Mouse (Mus musculus) forebrain, postnatal 0 days (tissue): Measurements from ENCODE around the gene Olfr101. TPM values are rescaled to one million over a fixed set of nuclear protein-coding genes. Genes with fewer than 3 reads are reported as not detected.

Experiments
- ATAC-seq: fragments of 200-750 bp; cut with Nextera tagmentation; 2 replicates; pipeline ENCODE4 v1.8.0; 2017; ENCODE audit warnings: mild to moderate bottlenecking, moderate library complexity
- DNase-seq: peaks from one replicate; pipeline ENCODE4 v3.0.0-alpha.2; 2015
- H3K27ac ChIP-seq: fragments of 300-500 bp; sonication (generic); 2 replicates; pipeline ENCODE4 v1.5.1; 2014; ENCODE audit warnings: low read depth, mild to moderate bottlenecking, antibody characterized with exemption, low read length, moderate library complexity, mixed read lengths
- H3K27me3 ChIP-seq: fragments of 300-500 bp; sonication (generic); 2 replicates; pipeline ENCODE4 v1.6.1; 2014; ENCODE audit warnings: mild to moderate bottlenecking, low read length, mixed read lengths; ENCODE audit not compliant: insufficient read depth
- H3K36me3 ChIP-seq: fragments of 300-500 bp; sonication (generic); 2 replicates; pipeline ENCODE4 v1.6.1; 2014; ENCODE audit warnings: mild to moderate bottlenecking, moderate library complexity; ENCODE audit not compliant: insufficient read depth
- H3K4me1 ChIP-seq: fragments of 300-500 bp; sonication (generic); 2 replicates; pipeline ENCODE4 v1.6.1; 2014; ENCODE audit warnings: antibody characterized with exemption; ENCODE audit not compliant: insufficient read depth
- H3K4me2 ChIP-seq: fragments of 300-500 bp; sonication (generic); 2 replicates; pipeline ENCODE4 v1.6.1; 2014; ENCODE audit warnings: low read depth, mild to moderate bottlenecking, moderate library complexity
- H3K4me3 ChIP-seq: fragments of 300-500 bp; sonication (generic); 2 replicates; pipeline ENCODE4 v1.5.1; 2014; ENCODE audit warnings: low read depth, low read length, mixed read lengths
- H3K9ac ChIP-seq: fragments of 300-500 bp; sonication (generic); 2 replicates; pipeline ENCODE4 v1.6.1; 2014; ENCODE audit warnings: mild to moderate bottlenecking
- H3K9me3 ChIP-seq: fragments of 300-500 bp; sonication (generic); 2 replicates; pipeline ENCODE4 v1.6.1; 2016; ENCODE audit warnings: low read length
- CTCF ChIP-seq: sonication (generic); IDR thresholded peaks from 2 replicates; pipeline ENCODE4 v1.5.1; 2016; ENCODE audit warnings: antibody characterized with exemption, control low read depth, low read depth
- WGBS: fragments of 180-500 bp; shearing (Covaris S2); extraction: QIAGEN DNeasy Blood & Tissue Kit; methylation state at CpG from one replicate; pipeline ENCODE4 v1.1.7; 2014; 5-methylcytosine and 5-hydroxymethylcytosine counted together
- polyA plus RNA-seq: library from polyadenylated mRNA; unstranded; fragments of >200 nt; fragmentation: Nextera tagmentation; extraction: Ambion mirVana; gene quantifications from 2 replicates; pipeline ENCODE4 v1.2.1, GENCODE M21; 2015
- total RNA-seq: library from RNA; depleted of rRNA; stranded (reverse); fragments of >200 nt; gene quantifications from 2 replicates; pipeline ENCODE4 v1.2.3, GENCODE M21; 2014; rRNA removed

Olfr101 gene
- not detected in 2 replicates for total RNA-seq
- not detected in 2 replicates for polyA plus RNA-seq

- H3K27ac ChIP-seq: no peak within 1 kb of the TSS
- H3K4me3 ChIP-seq: no peak within 1 kb of the TSS
- H3K9ac ChIP-seq: no peak within 1 kb of the TSS
- DNase-seq: no peak
- no peak within 1 kb of the TSS for H3K4me2 ChIP-seq
- H3K9me3 ChIP-seq: no peaks in the 10 kb centered on the region
- ATAC-seq: no peak
- H3K4me1 ChIP-seq: no peaks in the 10 kb centered on the region
- 88% methylated on average over 4 of the region's 4 CpGs for WGBS
- no peaks in the 10 kb centered on the region for H3K36me3 ChIP-seq
- TF ChIP-seq CTCF: no peak
- H3K27me3 ChIP-seq: no peaks in the 10 kb centered on the region
These were observed at the start of gene Olfr101 for GRCm38 (mm10) chr17:37304213-37304612. Gene Olfr101 (minus strand): TSS chr17:37304313.

GRCm38 (mm10) chr17:37339598-37339997 lies 35.5 kb upstream of the Olfr101 start, which contains the start of gene Olfr103:
Gene Olfr103 (minus strand): TSS chr17:37339698.
- H3K9me3 ChIP-seq: no peaks in the 10 kb centered on the region
- no peaks in the 10 kb centered on the region for H3K4me1 ChIP-seq
- no peak within 1 kb of the TSS for H3K9ac ChIP-seq
- no peak within 1 kb of the TSS for H3K4me2 ChIP-seq
- no peak within 1 kb of the TSS for H3K27ac ChIP-seq
- DNase-seq (no peak), ATAC-seq (no peak)
- no peak within 1 kb of the TSS for H3K4me3 ChIP-seq
- no peaks in the 10 kb centered on the region for H3K36me3 ChIP-seq
- 85% methylated on average over 2 of the region's 2 CpGs for WGBS
- TF ChIP-seq CTCF: no peak
- no peaks in the 10 kb centered on the region for H3K27me3 ChIP-seq

DNA sequence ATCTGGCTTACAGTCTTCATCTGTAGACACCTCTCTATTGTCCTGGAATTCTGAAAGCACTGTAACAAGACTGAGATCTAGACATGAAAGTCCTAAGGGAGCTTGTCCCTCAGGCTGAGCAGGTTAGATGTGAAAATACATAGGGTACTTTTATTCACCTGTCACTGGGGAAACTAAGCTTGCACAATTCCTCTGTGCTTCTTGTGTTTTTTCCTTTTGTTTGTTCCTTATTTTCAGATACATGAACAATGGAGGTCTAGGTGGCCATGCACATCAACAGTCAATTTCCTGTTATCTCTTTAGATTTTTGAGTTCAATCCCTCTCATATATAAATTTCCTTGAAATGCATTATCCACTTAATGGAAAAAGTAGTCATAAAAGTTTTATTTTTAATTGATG lies 12.8 kb upstream of the Olfr101 start, which contains the start of gene Olfr102:
TSS of gene Olfr102 (minus strand) at position 101 of the 400 bp plus-strand sequence.
- TF ChIP-seq CTCF: no peak
- no peak for ATAC-seq

GRCm38 (mm10) chr17:37310146-37310699 lies 6.1 kb upstream of the Olfr101 start:
- no peak for DNase-seq
- TF ChIP-seq CTCF: no peak
- no peaks in the 10 kb centered on the region for H3K36me3 ChIP-seq
- H3K9me3 ChIP-seq: no peaks in the 10 kb centered on the region
- H3K9ac ChIP-seq: no peak overlapping the region
- no peak for ATAC-seq
- no peaks in the 10 kb centered on the region for H3K4me1 ChIP-seq
- H3K27ac ChIP-seq: no peak overlapping the region
- H3K27me3 ChIP-seq: no peaks in the 10 kb centered on the region
- 54% methylated on average over 2 of the region's 2 CpGs for WGBS
- H3K4me2 ChIP-seq: no peak overlapping the region
- no peak overlapping the region for H3K4me3 ChIP-seq

More for the DNA sequence above, 12.8 kb upstream of the Olfr101 start, which contains the start of gene Olfr102:
- Histone ChIP-seq H3K4me3 (no peak within 1 kb of the TSS), H3K4me1 (no peaks in the 10 kb centered on the region), H3K36me3 (no peaks in the 10 kb centered on the region), H3K9ac (no peak within 1 kb of the TSS), H3K9me3 (no peaks in the 10 kb centered on the region), H3K27me3 (no peaks in the 10 kb centered on the region), H3K4me2 (no peak within 1 kb of the TSS), H3K27ac (no peak within 1 kb of the TSS)
- DNase-seq: no peak

- Histone ChIP-seq H3K4me2 (no peak overlapping the region), H3K4me3 (no peak overlapping the region), H3K4me1 (no peaks in the 10 kb centered on the region), H3K36me3 (no peaks in the 10 kb centered on the region), H3K27me3 (no peaks in the 10 kb centered on the region), H3K9ac (no peak overlapping the region), H3K27ac (no peak overlapping the region), H3K9me3 (no peaks in the 10 kb centered on the region)
- DNase-seq (peak; percentile 1), ATAC-seq (no peak)
- WGBS: 42% methylated on average over 4 of the region's 4 CpGs
- peak; percentile 25; the same call in 1 of the 2 replicates for TF ChIP-seq CTCF
These were observed 4.4 kb upstream of the Olfr101 start for GRCm38 (mm10) chr17:37308483-37308882.

DNA sequence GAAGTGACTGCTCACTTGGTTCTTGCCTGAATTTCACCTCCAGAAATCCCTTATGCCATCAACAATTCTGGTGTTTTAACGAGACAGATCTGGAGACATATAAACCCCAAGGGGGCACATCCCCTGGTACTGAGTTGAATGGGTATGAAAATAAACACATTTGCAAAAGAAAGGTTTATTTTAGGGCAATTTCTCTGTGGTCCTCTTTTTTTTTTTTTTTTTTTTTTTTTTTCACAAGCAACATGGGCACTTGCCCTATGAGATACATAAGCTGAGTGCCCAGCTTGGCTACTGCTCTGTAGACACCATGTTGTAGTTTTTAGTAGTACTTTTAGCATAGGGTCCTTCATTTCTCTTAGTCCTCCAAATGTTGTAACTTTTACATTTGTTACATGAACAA lies 20.8 kb downstream of the Olfr101 start, which contains the start of gene Olfr99:
TSS of gene Olfr99 (minus strand) at position 101 of the 400 bp plus-strand sequence.
- no peaks in the 10 kb centered on the region for H3K9me3 ChIP-seq
- H3K4me2 ChIP-seq: no peak within 1 kb of the TSS
- H3K36me3 ChIP-seq: no peaks in the 10 kb centered on the region
- WGBS: 60% methylated on average over 1 of the region's 1 CpGs
- ATAC-seq (no peak), DNase-seq (no peak)
- no peak within 1 kb of the TSS for H3K27ac ChIP-seq
- no peak within 1 kb of the TSS for H3K4me3 ChIP-seq
- no peaks in the 10 kb centered on the region for H3K27me3 ChIP-seq
- H3K4me1 ChIP-seq: no peaks in the 10 kb centered on the region
- H3K9ac ChIP-seq: no peak within 1 kb of the TSS
- no peak for TF ChIP-seq CTCF

DNA sequence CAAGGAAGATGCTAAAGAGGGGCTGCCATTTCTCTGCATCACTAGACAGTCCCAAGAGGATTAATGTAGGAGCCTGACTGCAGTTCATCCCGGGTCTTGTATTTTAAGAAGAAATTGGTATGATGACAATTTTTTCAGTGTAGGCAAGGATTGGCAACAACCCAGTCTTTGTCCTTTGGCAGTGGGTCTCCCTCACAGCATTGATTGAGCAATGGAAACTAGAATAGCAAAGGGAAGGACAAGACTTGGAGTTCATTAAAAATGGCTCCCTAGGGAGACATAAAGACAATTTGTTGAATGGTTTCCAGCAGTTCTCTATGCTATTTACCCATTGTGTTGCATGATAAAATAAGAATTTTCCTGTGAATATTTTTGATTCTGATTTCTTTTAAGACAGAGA lies 23.8 kb downstream of the Olfr101 start:
- ATAC-seq: no peak

More for the DNA sequence above, 23.8 kb downstream of the Olfr101 start:
- Histone ChIP-seq H3K27me3 (no peaks in the 10 kb centered on the region), H3K4me1 (no peaks in the 10 kb centered on the region), H3K4me2 (no peak overlapping the region), H3K27ac (no peak overlapping the region), H3K9ac (no peak overlapping the region), H3K36me3 (no peaks in the 10 kb centered on the region), H3K9me3 (no peaks in the 10 kb centered on the region), H3K4me3 (no peak overlapping the region)
- no peak for DNase-seq
- no peak for TF ChIP-seq CTCF
- WGBS: 59% methylated on average over 1 of the region's 1 CpGs
